Mouse (Mus musculus) testis, postnatal 14 days (tissue): Measurements from ENCODE around the gene Smad3.

ENCODE experiments used
- DNase-seq: peaks from one replicate; pipeline ENCODE4 v3.0.0; 2021; ENCODE audit warnings: low spot score

Gene Smad3

DNA sequence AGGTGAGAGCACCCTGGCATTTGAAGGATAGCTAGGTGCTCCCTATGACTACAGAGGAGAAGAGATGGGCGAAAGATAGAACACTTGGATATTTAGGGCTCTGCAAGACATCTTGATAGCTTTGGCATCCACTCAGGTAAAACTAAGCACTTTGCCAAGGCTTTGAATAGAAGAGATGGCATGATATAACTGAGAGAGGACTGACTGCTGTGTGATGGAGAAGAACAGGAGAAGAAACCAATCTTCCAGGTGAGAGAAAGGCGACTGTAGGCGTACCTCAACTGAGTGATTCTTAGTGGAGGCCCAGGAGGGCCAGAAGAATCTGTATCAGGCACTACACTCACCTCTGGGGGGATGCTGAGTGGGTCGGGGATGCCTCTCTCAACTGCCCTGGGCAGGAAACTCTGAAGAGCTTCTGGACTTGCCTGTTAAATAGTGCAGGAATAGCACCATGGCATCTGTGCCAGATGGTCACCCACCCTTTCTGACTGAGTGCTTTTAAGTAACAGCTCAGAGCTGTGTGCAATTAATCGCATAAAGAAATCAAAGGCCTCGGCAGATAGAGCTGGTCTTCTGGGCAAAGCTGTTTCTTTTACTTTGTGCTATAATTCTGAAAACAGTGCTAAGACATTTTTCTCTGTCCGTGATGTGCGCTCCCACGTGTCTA lies 132.6 kb downstream of the Smad3 start:
- no peak for DNase-seq

DNA sequence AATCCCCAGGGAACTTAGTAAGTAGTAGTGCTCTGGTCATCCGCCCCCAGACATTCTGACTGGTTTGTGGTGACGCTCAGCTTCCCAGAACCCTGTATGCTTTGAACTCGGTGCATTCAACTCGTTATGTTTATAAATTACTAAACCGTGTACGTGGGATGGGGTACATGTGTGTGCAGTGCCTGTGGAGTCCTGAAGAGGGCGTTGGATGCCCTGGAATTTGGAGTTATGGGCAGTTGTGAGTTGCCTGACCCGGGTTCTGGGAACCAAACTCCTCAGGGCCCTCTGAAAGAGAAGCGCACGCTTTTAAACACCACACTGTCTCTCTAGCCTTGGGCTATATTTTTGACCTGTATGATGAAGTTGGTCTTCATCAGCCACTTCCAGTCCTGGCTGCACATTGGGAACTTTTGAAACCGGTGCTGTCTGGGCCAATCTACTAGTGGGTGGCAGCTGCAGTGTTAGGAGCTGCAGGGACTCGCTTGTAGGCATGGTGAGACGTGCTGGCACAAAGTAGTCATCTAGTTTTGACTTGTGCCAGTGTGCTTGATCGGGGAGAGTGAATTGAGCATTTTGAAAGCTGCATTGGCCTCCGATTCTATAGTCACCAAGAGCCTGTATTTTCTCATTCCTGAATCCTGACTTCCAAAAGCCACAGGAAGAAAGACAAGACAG lies 133.8 kb downstream of the Smad3 start:
- no peak for DNase-seq

DNA sequence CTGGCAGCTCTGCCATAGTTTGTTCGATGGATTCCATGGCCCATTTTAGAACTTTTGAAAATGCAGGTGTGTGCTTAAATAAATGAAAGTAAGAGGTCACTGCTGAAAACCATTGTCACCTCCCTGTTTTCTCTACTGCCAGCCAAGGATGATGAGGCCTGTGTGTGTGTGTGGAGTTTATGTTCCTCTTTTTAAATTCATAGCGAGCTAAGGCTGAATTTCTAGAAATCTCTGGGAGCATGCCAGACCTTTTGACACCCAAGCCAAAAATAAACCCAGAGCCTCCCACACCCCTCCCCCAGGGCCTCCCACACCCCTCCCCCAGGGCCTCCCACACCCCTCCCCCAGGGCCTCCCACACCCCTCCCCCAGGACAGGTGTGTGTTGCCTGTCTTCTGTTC lies 139.8 kb downstream of the Smad3 start:
- DNase-seq: no peak

DNA sequence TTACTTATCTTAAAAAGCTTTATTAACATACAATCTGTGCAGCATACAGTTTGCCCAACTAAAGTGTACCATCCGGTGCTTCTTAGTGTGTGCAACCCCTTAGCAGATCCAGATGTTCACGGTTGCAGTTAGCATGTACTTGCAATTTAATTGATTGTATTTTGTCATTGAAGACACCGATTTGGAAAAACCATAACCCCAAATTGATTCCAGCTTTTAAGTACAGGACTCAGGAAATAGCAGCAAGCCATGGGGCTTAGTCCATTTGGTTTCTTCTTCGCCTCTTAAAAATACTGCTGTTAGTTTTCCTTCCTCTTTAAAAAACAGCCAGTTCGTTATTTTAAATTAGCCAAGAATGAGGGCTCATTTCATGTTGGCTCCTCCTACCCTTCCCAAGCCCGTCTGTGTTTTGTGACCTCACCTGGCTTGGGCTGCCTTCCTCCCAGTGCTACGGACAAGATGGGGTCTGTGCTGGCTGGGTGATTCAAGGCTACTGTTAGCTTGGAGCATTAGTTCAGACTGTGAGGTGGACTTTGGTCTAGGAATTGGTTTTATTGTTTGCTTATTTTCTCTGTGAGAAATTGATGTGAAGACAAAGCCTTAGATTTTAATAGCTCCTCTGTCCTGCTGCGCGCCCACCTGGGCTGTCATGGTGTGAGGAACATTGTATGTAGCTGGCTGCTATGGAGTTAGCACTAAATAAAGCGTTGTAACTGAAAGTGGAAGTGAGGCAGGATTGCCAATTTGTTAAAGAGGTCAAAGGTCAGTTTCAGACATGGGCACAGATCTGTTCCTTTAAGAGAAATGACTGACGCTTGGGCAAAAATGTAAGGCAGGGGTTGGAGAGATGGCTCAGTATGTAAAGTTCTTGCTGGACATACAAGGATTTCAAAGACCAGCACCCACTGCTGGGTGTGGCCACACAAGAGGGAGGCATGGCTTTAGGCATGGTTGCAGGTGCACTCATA lies 143.5 kb downstream of the Smad3 start:
- no peak for DNase-seq

DNA sequence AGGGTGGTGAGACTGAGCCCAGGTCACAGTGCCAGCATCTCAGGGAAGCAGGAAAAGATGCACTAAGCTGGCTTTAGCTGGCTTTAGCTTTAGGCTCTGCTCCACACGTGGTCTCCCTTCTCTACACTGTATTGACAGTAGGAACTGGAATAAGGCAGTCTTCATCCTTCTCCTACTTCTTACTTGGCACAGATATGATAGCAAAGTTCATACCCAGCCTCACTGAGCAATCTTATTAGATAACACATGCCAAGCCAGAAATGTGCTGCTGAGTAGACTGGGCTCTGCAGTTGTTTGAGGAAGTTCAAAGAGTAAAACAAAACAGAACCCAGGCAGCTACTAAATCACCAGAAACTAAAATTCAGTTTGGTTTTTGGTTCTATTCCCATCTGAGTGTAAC lies 144.2 kb downstream of the Smad3 start:
- no peak for DNase-seq

DNA sequence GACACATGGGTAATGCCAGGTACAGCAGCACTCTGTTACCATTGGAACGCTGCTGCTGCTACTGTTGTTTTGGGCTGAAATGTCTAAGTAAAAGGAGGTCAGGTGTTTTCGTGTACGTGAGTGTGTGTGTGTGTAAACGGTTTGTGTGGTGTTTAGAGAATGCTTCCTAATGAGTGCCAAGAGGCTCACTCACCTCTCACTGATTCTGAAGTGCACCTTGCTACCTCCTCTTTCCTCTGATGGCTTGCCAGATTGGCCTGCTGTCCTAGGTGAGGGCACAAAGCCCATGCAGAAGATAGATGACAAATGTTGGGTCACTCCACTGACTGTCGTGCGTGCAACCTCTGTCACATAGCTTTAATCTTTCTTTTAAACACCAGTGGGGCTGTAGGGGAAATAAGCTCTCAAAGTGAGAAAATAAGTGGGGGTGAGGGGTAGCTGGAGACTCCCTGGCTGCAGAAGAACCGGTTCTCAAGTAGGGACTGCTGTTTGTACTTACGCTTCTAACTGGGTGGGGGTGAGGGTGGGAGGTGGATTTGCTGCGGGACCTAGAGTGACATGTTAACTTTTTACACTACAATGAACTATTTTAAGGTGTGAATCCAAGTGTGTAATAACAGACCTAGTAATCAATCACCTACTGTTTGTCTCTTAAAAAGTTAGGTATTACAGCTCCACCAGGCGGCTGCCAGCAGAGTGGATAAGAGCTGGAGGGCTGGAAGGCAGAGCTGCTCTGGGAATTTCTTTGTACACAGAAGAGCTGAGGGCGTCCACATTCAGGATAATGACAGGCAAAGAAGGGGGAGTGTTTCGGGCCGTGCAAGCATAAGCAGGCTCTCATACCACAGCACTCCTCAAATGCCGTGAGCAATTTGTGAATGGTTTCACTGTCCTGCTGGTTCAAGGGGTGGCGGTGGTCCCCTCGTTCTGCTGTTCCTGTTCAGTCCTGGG lies 145.0 kb downstream of the Smad3 start:
- DNase-seq: no peak

DNA sequence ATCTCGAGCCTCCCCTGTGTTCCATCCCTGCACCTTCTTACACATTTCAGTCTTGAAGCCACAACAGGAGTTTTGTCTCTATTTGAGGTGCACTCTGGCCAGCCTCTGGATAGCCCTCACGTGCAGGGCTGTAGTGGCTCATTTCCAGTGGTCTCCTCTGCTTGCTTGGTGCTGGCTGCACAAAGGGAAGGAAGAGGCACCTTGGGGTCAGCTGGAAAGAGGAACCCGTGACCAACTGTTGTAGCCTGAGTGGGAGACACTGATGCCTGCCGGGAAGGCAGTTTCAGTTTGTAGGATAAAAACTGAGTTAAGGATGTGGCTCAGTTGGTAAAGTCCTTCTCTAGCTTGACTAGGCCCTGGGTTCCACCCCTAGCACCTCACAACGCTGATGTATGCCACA lies 145.8 kb downstream of the Smad3 start:
- no peak for DNase-seq

DNA sequence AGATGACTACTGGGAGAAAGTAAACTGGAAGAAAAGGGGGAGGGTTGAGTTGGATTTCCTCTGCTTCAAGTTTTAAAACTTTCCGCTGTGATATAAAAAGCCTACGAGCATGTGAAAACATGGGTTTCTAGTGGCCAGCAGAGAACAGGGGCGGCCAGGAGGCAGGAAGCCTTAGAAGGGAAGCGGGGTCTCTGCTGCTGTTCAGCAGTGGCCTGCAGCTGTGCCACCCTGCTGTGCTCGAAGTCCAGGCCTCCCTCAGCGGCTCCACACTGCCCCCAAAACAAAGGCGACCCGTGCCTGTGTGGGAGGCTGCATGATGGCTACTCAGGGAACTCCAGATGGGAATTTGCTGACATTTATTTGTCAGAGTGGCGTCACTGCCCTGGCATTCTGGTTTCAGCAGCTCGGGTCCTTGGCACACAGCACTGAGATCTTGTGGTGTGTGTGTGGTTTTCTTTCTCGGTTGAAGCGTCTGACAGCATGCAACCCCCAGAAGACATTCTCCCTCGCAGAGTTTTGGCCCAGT lies 146.9 kb downstream of the Smad3 start:
- peak; percentile 19 for DNase-seq

DNA sequence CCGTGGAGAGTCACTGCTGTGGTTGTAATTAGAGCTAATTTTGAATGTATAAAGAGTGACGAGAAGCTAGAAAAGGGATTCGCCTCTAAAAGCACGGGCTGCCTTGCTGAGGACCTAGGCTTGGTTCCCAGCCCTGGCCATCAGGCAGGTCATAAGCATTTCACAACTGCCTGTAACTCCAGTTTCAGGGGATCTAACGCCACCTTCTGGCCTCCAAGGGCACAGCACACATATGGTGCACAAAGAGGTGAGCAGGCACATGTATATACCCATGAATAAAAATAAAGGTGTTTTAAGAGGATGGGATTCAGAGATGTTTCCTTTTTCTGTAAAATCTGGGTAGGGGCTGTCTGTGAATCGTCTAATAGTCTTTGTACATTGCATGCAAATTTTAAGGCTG lies 147.6 kb downstream of the Smad3 start:
- DNase-seq: no peak

DNA sequence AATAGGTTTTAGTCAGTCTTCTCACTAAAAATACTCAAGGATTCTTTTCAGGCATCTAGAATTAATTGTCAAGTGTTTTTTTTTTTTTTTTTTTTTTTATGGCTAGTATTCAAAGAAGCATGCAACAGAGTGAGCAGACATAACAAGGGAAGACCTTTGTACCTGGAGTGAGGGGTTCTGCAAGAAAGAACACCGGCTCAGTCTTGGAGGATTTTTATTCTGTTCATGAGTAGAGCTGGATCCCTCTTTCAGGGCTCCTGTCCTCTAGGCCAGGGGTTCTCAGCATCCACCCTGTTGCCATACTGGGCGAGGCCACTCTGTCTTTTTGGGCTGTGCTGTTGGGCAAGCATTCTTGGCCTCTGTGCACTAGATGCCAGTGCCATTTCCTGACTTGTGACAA lies 148.0 kb downstream of the Smad3 start:
- no peak for DNase-seq

DNA sequence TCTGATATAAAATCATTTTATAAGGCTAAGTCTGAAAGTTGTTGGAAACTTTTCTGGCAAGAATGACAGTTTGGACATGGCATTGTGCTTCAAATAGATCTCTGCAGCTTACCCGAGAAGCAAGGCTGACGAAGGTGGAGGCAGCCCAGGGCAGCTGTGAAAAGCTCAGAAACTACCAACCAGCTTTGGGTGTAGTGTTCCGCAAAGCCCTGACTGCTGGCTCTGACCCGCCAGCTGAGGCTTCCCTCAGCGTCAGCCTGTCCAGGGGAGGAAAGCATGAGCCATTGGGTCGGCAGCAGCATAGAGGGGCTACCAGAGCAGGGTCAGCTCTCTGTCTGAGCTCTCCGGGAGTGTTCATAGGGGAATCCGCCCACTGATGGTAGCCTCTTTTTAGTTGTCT lies 148.5 kb downstream of the Smad3 start:
- no peak for DNase-seq

DNA sequence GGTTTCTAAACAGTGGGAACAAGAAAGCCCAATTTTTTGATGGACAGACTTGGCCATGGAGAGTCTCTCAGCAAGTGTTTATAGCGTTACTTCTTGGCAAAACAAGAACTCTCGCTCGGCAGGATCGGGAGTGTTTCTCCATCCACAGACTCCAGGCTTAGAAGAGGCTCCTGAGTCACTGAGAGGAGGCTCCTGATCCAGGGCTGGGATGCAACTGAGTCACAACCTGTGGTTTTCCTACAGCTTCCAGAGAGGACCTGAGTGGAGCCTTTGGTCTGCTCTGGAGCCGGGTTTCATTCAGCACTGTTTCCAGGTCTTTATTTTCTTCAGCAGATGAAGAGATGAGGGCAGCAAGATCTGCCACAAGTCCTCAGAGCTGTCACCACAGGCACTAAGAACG lies 149.8 kb downstream of the Smad3 start:
- no peak for DNase-seq

DNA sequence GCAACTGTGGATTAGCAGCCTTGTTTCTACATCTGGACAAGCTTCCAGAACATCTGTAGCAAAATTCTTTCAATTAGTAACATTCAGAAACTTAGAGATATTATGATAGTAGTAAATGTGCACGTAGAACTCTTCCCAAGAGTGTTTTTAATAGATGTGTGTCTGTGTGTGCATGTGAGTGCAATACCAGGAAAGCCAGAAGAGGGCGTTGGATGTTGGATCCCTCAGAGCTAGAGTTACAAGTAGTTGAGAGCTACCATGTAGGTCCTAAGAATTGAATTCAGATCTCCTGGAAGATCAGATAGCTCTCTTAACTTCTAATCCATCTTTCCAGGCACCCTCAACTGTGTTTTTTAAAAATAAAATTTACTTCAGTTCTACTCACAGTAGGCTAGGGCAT lies 151.2 kb downstream of the Smad3 start:
- DNase-seq: no peak

DNA sequence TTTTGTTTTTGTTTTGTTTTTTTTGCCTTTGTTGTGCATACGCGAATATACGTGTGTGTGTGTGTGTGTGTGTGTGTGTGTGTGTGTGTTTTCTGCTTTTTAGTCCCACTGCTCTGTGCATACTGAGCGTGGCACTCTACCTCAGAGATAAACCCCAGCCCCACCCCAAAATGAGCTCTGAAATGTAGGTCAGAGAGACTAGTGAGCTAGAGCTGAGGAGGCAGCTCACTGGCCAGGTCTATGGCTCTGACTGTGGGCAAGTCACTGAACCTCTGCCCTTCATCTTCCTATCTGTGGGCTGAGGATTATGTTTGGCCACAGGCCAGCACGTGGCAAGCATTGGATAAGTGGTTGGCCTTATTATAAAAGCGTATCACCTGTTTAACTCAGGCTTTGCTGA lies 153.9 kb downstream of the Smad3 start:
- DNase-seq: no peak

DNA sequence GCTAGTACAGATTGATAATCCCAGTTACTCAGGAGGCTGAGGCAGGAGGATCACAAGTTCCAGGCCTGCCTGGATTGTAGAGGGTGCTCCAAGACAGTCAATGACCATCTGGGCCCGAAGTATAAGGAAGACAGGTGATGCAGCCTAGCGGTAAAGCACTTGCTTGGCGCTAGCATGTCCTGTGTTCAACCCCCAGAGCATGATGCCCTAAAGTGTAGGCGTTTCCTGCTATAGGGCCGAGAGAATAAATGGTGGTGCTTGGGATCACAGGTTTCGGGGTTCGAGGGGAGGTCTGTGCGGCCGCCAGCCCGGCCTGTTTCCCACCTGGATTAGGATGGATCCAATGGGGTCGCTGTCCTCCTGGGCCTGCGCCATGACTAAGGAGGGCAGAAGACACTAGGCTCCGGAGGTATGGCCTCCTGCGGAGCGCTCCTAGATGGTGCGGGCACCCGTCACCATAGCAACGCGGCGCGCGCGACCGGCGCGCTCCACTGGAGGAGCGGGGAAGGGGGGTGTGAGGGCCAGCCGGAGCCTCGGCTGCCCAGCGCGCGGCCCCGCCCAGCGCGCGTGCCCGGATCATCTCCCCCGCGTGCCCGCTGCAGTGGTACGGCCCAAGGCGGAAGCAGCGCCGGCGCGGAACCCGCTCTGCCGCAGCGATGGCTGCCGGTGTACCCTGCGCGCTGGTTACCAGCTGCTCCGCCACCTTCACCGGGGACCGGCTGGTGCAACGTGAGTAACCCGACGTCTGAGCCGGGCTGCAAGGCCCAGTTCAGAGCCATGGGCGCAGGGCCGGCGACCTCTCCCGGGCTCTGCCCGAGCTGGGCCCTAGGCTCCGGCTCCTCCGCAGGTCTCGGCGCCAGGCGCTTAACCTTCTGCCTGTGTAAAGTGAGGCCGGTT lies 155.5 kb downstream of the Smad3 start, which contains the start of the genes Iqch and Aagab:
TSS of gene Iqch (minus strand) at position 451 of the 897 bp plus-strand sequence.
TSS of gene Aagab (plus strand) at position 618 of the 897 bp plus-strand sequence.
- DNase-seq: peak; percentile 96
